10 mouse cellular contexts compared by ENCODE assay signal in genomic region chr2:154712271-154712677, GRCm38 (mm10). TPM values are rescaled to one million over a fixed set of nuclear protein-coding genes. Genes with fewer than 3 reads are reported as not detected.
A peak's percentile ranks its signal among the peaks of the same experiment; 100 is the strongest.
DNase-seq lines count a peak whose midpoint lies in the region; ATAC-seq lines count a peak whose summit lies in the region.
"Had no signal": no experiment of that assay in that cellular context is flagged by ENCODE, and none has a peak within 500 bp of the region (broad histone marks: within the 10 kb centered on the region; RNA-seq: fewer than 3 reads in every experiment).

No protein-coding gene starts in this region.

- ATAC-seq in hindbrain, embryonic 14.5 days (ENCODE audit: low FRiP score): no peak
- no peak for ATAC-seq in hindbrain, embryonic 16.5 days
- peak; percentile 96 for ATAC-seq in common myeloid progenitor, adult 5-6 weeks (replicated peaks; ENCODE audit: low read depth, poor library complexity, severe bottlenecking)
- no peak for ATAC-seq in heart, embryonic 14.5 days (ENCODE audit: insufficient number of reproducible peaks, insufficient read depth, low FRiP score, low read depth)
- ATAC-seq in limb, embryonic 11.5 days (ENCODE audit: insufficient number of reproducible peaks, low FRiP score, low TSS enrichment, low read depth): no peak

- H3K4me1 ChIP-seq in hindbrain, embryonic 14.5 days (replicated peaks; ENCODE audit: control insufficient read depth, insufficient read depth, low read length): 0 out of 2 replicates have a peak, but pooled peaks cover 6% of the 10 kb centered on the region
- H3K4me1 ChIP-seq in hindbrain, embryonic 16.5 days (ENCODE audit: control insufficient read depth, insufficient read depth, low read depth, low read length): no peaks in the 10 kb centered on the region; the same call in 1 of the 2 replicates
- H3K4me1 ChIP-seq in heart, embryonic 14.5 days (ENCODE audit: control insufficient read depth in 2 of 2, insufficient read depth in 2 of 2, low read length in 2 of 2): peaks cover 8% of the 10 kb centered on the region in 2 experiments
- peaks cover 5% of the 10 kb centered on the region; the same call in 1 of the 2 replicates for H3K4me1 ChIP-seq in limb, embryonic 11.5 days (ENCODE audit: control insufficient read depth, insufficient read depth, low read length)

- WGBS in hindbrain, embryonic 14.5 days: 39% methylated on average over 5 of the region's 5 CpGs
- WGBS in hindbrain, embryonic 16.5 days: 44% methylated on average over 5 of the region's 5 CpGs
- WGBS in heart, embryonic 14.5 days: 29% methylated on average over 5 of the region's 5 CpGs
- 43% methylated on average over 5 of the region's 5 CpGs for WGBS in limb, embryonic 11.5 days

- H3K4me3 ChIP-seq in hindbrain, embryonic 14.5 days (replicated peaks; ENCODE audit: low read length): no peak overlapping the region
- H3K4me3 ChIP-seq in hindbrain, embryonic 16.5 days (ENCODE audit: low read length): no peak overlapping the region
- no peak overlapping the region for H3K4me3 ChIP-seq in heart, embryonic 14.5 days (ENCODE audit: control insufficient read depth in 1 of 2, insufficient read depth in 1 of 2, low read depth in 1 of 2, low read length in 2 of 2)
- no peak overlapping the region for H3K4me3 ChIP-seq in limb, embryonic 11.5 days (ENCODE audit: low read depth, low read length)
- H3K4me3 ChIP-seq: erythroblast, embryonic 14.5 days had no signal

- H3K9ac ChIP-seq in hindbrain, embryonic 14.5 days: 0 out of 2 replicates have a peak overlapping the region, but pooled peaks have one; percentile 8
- no peak overlapping the region for H3K9ac ChIP-seq in hindbrain, embryonic 16.5 days (ENCODE audit: low read depth, low read length)
- H3K9ac ChIP-seq in heart, embryonic 14.5 days (ENCODE audit: low read length): no peak overlapping the region
- H3K9ac ChIP-seq in limb, embryonic 11.5 days (ENCODE audit: low read length): no peak overlapping the region

- H3K27ac ChIP-seq in hindbrain, embryonic 14.5 days: no peak overlapping the region
- H3K27ac ChIP-seq in hindbrain, embryonic 16.5 days (ENCODE audit: low read depth, low read length): no peak overlapping the region
- H3K27ac ChIP-seq in heart, embryonic 14.5 days (replicated peaks in 1 of 2; ENCODE audit: control insufficient read depth in 1 of 2, insufficient read depth in 1 of 2, low read depth in 2 of 2, low read length in 2 of 2): no peak overlapping the region
- H3K27ac ChIP-seq in limb, embryonic 11.5 days (replicated peaks; ENCODE audit: low read depth, low read length): no peak overlapping the region

- peak; percentile 44 for DNase-seq in hindbrain, embryonic 14.5 days (ENCODE audit: low spot score)
- DNase-seq in T-cell, adult 2 months (ENCODE audit: low spot score): peak; percentile 54
- peak; percentile 82 for DNase-seq in limb, embryonic 11.5 days (ENCODE audit: low spot score)
- DNase-seq in naive thymus-derived CD4-positive, alpha-beta T cell, adult 2 months (ENCODE audit: low read depth): peak; percentile 79
- peak; percentile 15 to 19 for DNase-seq in thymus, adult 18-20 months

- H3K27me3 ChIP-seq in hindbrain, embryonic 14.5 days (ENCODE audit: control insufficient read depth, insufficient read depth, low read length): no peaks in the 10 kb centered on the region
- no peaks in the 10 kb centered on the region for H3K27me3 ChIP-seq in hindbrain, embryonic 16.5 days (replicated peaks; ENCODE audit: control insufficient read depth, insufficient read depth, low read length)
- H3K27me3 ChIP-seq in heart, embryonic 14.5 days (ENCODE audit: control insufficient read depth, insufficient read depth, low read length): no peaks in the 10 kb centered on the region
- no peaks in the 10 kb centered on the region for H3K27me3 ChIP-seq in limb, embryonic 11.5 days (ENCODE audit: control insufficient read depth, insufficient read depth, low read length)

- no peaks in the 10 kb centered on the region for H3K36me3 ChIP-seq in hindbrain, embryonic 14.5 days (replicated peaks; ENCODE audit: control insufficient read depth, insufficient read depth)
- H3K36me3 ChIP-seq in hindbrain, embryonic 16.5 days (ENCODE audit: control insufficient read depth, insufficient read depth, low read length): no peaks in the 10 kb centered on the region
- H3K36me3 ChIP-seq in heart, embryonic 14.5 days (ENCODE audit: control insufficient read depth, insufficient read depth, low read length): no peaks in the 10 kb centered on the region
- no peaks in the 10 kb centered on the region for H3K36me3 ChIP-seq in limb, embryonic 11.5 days (ENCODE audit: control insufficient read depth, insufficient read depth, low read length)

- H3K9me3 ChIP-seq in hindbrain, embryonic 14.5 days (ENCODE audit: control insufficient read depth, low read length): no peaks in the 10 kb centered on the region
- no peaks in the 10 kb centered on the region for H3K9me3 ChIP-seq in hindbrain, embryonic 16.5 days (ENCODE audit: control insufficient read depth, low read length)
- no peaks in the 10 kb centered on the region for H3K9me3 ChIP-seq in heart, embryonic 14.5 days (ENCODE audit: control insufficient read depth, low read length)
- H3K9me3 ChIP-seq in limb, embryonic 11.5 days (ENCODE audit: control insufficient read depth, low read length): no peaks in the 10 kb centered on the region

- no peak overlapping the region for H3K4me2 ChIP-seq in hindbrain, embryonic 14.5 days (replicated peaks)
- no peak overlapping the region for H3K4me2 ChIP-seq in hindbrain, embryonic 16.5 days (ENCODE audit: low read length)
- H3K4me2 ChIP-seq in heart, embryonic 14.5 days (ENCODE audit: low read length): peak overlapping the region; percentile 19; the same call in 1 of the 2 replicates
- no peak overlapping the region for H3K4me2 ChIP-seq in limb, embryonic 11.5 days (ENCODE audit: low read depth, severe bottlenecking)

RNA-seq across cellular contexts. Expression of gene Gm14214, which starts 57.6 kb away (rescaled TPM):
- polyA plus RNA-seq in hindbrain, embryonic 14.5 days (2014; fragmentation: Nextera tagmentation; extraction: Ambion mirVana): not detected in 2 replicates
- not detected in 2 replicates for polyA plus RNA-seq in hindbrain, embryonic 16.5 days (2015; fragmentation: Nextera tagmentation; extraction: Ambion mirVana)
- total RNA-seq in common myeloid progenitor, adult 5-6 weeks (2017): not detected in 2 replicates
- not detected in 2 replicates for polyA plus RNA-seq in heart, embryonic 14.5 days (2014; fragmentation: Nextera tagmentation; extraction: Ambion mirVana)
- polyA plus RNA-seq in limb, embryonic 11.5 days (2014; fragmentation: Nextera tagmentation; extraction: Ambion mirVana): not detected in 2 replicates
- polyA plus RNA-seq: erythroblast, embryonic 14.5 days; neural tube, embryonic 14.5 days had no signal

Comparison
In these comparisons a context has a peak if more than half of its experiments do, and no peak if none do; other contexts are left out.
1. DNase-seq: peak in every context shown above with its lines; median percentile 82 in limb, embryonic 11.5 days; 79 in naive thymus-derived CD4-positive, alpha-beta T cell, adult 2 months; 54 in T-cell, adult 2 months; 44 in hindbrain, embryonic 14.5 days; 17 in thymus, adult 18-20 months.